Mouse (Mus musculus) MEL (cell line): ENCODE data around the gene Map10.

Source experiments
- CHD2 ChIP-seq: IDR thresholded peaks from 2 replicates; pipeline ENCODE4 v1.6.1; 2011; ENCODE audit warnings: low read length, improper control_type of control experiment
- CTCF ChIP-seq, 3 experiments: IDR thresholded peaks in 2 of 3; conservative IDR thresholded peaks in 1 of 3; 2 replicates each; pipeline ENCODE4 v1.5.1; 2011 to 2012; ENCODE audit warnings: low read length in 3 of 3, low read depth in 2 of 3, mild to moderate bottlenecking in 2 of 3, improper control_type of control experiment in 1 of 3, inconsistent platforms in 1 of 3, mixed read lengths in 1 of 3, moderate library complexity in 1 of 3; ENCODE audit not compliant: control insufficient read depth in 1 of 3, insufficient read depth in 1 of 3, poor library complexity in 1 of 3, severe bottlenecking in 1 of 3
- ETS1 ChIP-seq: IDR thresholded peaks from 2 replicates; pipeline ENCODE4 v1.6.1; 2012; ENCODE audit warnings: low read depth, mild to moderate bottlenecking, inconsistent platforms, low read length, improper control_type of control experiment, moderate library complexity
- GABPA ChIP-seq: IDR thresholded peaks from 2 replicates; pipeline ENCODE4 v1.6.1; 2012; ENCODE audit warnings: low read depth, mild to moderate bottlenecking, inconsistent platforms, low read length, improper control_type of control experiment, moderate library complexity
- MAX ChIP-seq: IDR thresholded peaks from 2 replicates; pipeline ENCODE4 v1.6.1; 2011; ENCODE audit warnings: low read length, improper control_type of control experiment
- MAZ ChIP-seq: IDR thresholded peaks from 2 replicates; pipeline ENCODE4 v1.6.1; 2012; ENCODE audit warnings: low read depth, mild to moderate bottlenecking, inconsistent platforms, low read length, improper control_type of control experiment
- MEF2A ChIP-seq: IDR thresholded peaks from 2 replicates; pipeline ENCODE4 v1.6.1; 2014; ENCODE audit warnings: low read depth, mild to moderate bottlenecking, inconsistent platforms, low read length, improper control_type of control experiment; ENCODE audit not compliant: poor library complexity, insufficient replicate concordance, severe bottlenecking; ENCODE audit errors: extremely low read depth
- POLR2A ChIP-seq, 2 experiments: IDR thresholded peaks; 2 replicates each; pipeline ENCODE4 v1.6.1; 2011 to 2012; ENCODE audit warnings: low read length in 2 of 2, mild to moderate bottlenecking in 2 of 2, control low read depth in 1 of 2, improper control_type of control experiment in 1 of 2, low read depth in 1 of 2, moderate library complexity in 1 of 2; ENCODE audit not compliant: control insufficient read depth in 1 of 2, insufficient read depth in 1 of 2, poor library complexity in 1 of 2
- POLR2AphosphoS2 ChIP-seq: IDR thresholded peaks from 2 replicates; pipeline ENCODE4 v1.6.1; 2011; ENCODE audit warnings: low read length, improper control_type of control experiment
- POLR2AphosphoS5 ChIP-seq: IDR thresholded peaks from 2 replicates; pipeline ENCODE4 v1.6.1; 2012; ENCODE audit warnings: low read depth, borderline replicate concordance, mild to moderate bottlenecking, inconsistent platforms, low read length, moderate library complexity, mixed read lengths
- TAL1 ChIP-seq: IDR thresholded peaks from 2 replicates; pipeline ENCODE4 v1.6.1; 2012; ENCODE audit warnings: mild to moderate bottlenecking, inconsistent platforms, low read length, moderate library complexity, mixed read lengths
- USF1 ChIP-seq: IDR thresholded peaks from 2 replicates; pipeline ENCODE4 v1.6.1; 2014; ENCODE audit warnings: low read depth, mild to moderate bottlenecking, inconsistent platforms, low read length, improper control_type of control experiment, moderate library complexity
- ZC3H11A ChIP-seq: IDR thresholded peaks from 2 replicates; pipeline ENCODE4 v1.6.1; 2012; ENCODE audit warnings: low read depth, mild to moderate bottlenecking, inconsistent platforms, low read length, improper control_type of control experiment
- ZNF384 ChIP-seq: IDR thresholded peaks from 2 replicates; pipeline ENCODE4 v1.6.1; 2012; ENCODE audit warnings: low read depth, mild to moderate bottlenecking, inconsistent platforms, low read length, improper control_type of control experiment

DNA sequence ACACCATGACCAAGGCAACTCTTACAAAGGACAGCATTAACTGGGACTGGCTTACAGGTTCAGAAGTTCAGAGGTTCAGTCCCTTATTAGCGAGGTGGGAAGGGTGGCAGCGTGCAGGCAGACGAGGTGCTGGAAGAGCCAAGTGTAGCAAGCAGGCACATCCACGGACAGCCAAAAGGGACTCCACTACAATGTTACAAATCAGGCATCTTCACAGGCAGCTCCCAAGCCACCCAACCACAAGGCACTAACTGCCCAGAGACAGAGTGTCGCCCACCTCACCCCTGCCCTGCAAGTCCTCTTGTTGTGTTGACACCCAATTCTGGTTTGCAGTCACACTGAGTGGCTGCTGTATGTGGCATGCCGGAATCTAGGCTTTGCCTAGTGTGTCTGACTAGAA is 34.8 kb downstream of the Map10 start:
- no peak for TF ChIP-seq CTCF (IDR thresholded peaks at IDR 0.05 in 2 of 3, conservative IDR thresholded peaks at IDR 0.05 in 1 of 3; ENCODE audit: control insufficient read depth in 1 of 3, insufficient read depth in 1 of 3, low read depth in 2 of 3, low read length in 3 of 3, poor library complexity in 1 of 3, severe bottlenecking in 1 of 3)
- TF ChIP-seq ZC3H11A: no peak
- TF ChIP-seq GABPA: no peak
- no peak for TF ChIP-seq POLR2A (IDR thresholded peaks at IDR 0.05; ENCODE audit: control insufficient read depth in 1 of 2, insufficient read depth in 1 of 2, low read depth in 1 of 2, low read length in 2 of 2, poor library complexity in 1 of 2)
- no peak for TF ChIP-seq POLR2AphosphoS5
- no peak for TF ChIP-seq MAZ
- no peak for TF ChIP-seq ETS1
- no peak for TF ChIP-seq MAX
- no peak for TF ChIP-seq ZNF384
- TF ChIP-seq MEF2A: no peak
- TF ChIP-seq POLR2AphosphoS2: no peak
- TF ChIP-seq USF1: no peak
- no peak for TF ChIP-seq TAL1
- no peak for TF ChIP-seq CHD2
